Mouse (Mus musculus) E14TG2a.4 (cell line): ENCODE results near the gene Pcdh11x.
A peak's percentile ranks its signal among the peaks of the same experiment; 100 is the strongest.

Experiments
- CTCF ChIP-seq: conservative IDR thresholded peaks from 2 replicates; pipeline ENCODE4 v1.5.1; 2014; ENCODE audit warnings: low read length
- NANOG ChIP-seq: IDR thresholded peaks from 2 replicates; pipeline ENCODE4 v1.6.1; 2014; ENCODE audit warnings: borderline replicate concordance, low read length, mixed read lengths
- POU5F1 ChIP-seq: IDR thresholded peaks from 2 replicates; pipeline ENCODE4 v1.6.1; 2014; ENCODE audit warnings: low read length, borderline replicate concordance

GRCm38 (mm10) chrX:120618460-120618859, 328.4 kb downstream of the Pcdh11x start:
- TF ChIP-seq CTCF (0 out of 2 replicates have a peak, but pooled peaks have one; percentile 6), NANOG (no peak), POU5F1 (no peak)
